Mouse (Mus musculus): ENCODE measurements at regions not wholly inside any gene's neighbourhood (a gene's known extent, or its start where the extent isn't known, plus 50 kb on each side); places are given as distances from the start of the nearest gene placed in this dataset.

GRCm38 (mm10) chr2:50003866-50004265, 62.4 kb upstream of the Lypd6 start:
- no peaks in the 10 kb centered on the region for H3K9me3 ChIP-seq
- 0 out of 2 replicates have a peak, but pooled peaks cover 2% of the 10 kb centered on the region for H3K4me1 ChIP-seq
- no peak overlapping the region for H3K4me3 ChIP-seq
- ATAC-seq (ENCODE audit: insufficient number of reproducible peaks, low FRiP score, low TSS enrichment, low read depth): no peak
- no peak overlapping the region for H3K27ac ChIP-seq
- H3K4me2 ChIP-seq: no peak overlapping the region
- WGBS: 59% methylated on average over 4 of the region's 4 CpGs
- no peaks in the 10 kb centered on the region for H3K27me3 ChIP-seq
- no peak overlapping the region for H3K9ac ChIP-seq
- no peaks in the 10 kb centered on the region for H3K36me3 ChIP-seq

DNA sequence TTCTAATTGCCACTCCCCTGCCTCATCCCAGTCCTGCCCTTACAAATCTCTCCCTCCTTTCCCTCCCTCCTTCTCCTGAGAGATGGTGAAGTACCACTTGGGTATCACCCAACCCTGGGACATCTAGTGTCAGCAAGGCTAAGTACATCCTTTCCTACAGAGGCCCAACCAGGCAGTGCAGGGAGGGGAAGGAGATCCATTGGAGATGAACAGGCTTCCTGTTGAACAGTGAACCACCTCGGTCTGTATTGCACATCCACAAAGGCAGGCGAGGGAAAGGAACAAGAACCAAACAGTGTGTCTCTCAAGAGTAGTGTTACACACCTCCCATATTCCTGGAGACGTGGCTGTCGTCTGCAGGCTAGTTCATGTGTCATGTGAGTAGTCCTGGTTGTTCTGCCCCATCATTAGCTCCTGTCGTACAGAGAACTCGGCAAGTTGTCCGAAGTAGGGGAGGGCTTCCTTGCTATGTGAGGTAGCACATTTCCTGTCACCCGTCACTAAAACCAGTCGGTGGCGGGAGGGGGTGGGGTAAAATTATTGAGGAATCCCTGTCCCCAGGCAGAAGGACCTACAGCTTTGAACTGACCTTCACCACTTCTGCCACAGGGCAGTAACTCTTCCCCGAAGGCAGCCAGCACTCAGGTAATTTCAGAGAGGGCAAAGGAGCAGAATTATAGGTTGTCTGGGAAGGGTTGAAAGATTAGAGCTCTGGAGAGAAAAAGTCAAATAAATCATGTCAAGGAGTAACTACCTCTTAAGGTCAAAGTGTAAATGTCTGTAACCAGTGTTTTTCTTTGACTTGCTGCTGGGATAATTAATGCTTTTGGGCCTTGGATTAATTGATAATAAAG, 61.3 kb upstream of the Lypd6 start:
- Histone ChIP-seq H3K27ac (no peak overlapping the region), H3K9ac (no peak overlapping the region), H3K27me3 (no peaks in the 10 kb centered on the region), H3K4me2 (no peak overlapping the region), H3K9me3 (no peaks in the 10 kb centered on the region), H3K4me3 (no peak overlapping the region), H3K4me1 (0 out of 2 replicates have a peak, but pooled peaks cover 2% of the 10 kb centered on the region), H3K36me3 (no peaks in the 10 kb centered on the region)
- no peak for ATAC-seq (ENCODE audit: insufficient number of reproducible peaks, low FRiP score, low TSS enrichment, low read depth)
- 20% methylated on average over 11 of the region's 11 CpGs for WGBS

DNA sequence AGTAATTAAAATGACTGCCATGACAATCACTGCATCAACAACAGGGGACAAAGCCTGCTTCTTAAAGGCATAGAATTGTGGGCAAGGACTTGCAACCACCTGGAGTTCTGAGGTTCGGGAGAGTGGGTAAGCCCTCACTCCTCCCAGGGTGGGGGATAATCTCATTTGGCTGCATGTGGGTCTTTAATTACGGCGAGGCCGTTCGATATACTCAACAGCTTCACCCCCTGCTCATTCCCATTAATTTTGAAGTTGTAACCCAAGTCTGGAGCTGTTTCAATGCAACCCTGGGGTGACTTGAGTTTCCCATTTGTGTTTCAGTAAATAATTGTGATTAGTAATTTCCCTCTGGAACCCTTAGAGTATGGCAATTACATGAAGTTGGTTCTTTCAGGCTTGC, 57.9 kb upstream of the Lypd6 start:
- H3K9me3 ChIP-seq: no peaks in the 10 kb centered on the region
- peaks cover 14% of the 10 kb centered on the region for H3K4me1 ChIP-seq
- no peak overlapping the region for H3K4me2 ChIP-seq
- H3K27me3 ChIP-seq: no peaks in the 10 kb centered on the region
- H3K9ac ChIP-seq: no peak overlapping the region
- H3K4me3 ChIP-seq: no peak overlapping the region
- WGBS: 50% methylated on average over 5 of the region's 5 CpGs
- H3K36me3 ChIP-seq: no peaks in the 10 kb centered on the region
- ATAC-seq (ENCODE audit: insufficient number of reproducible peaks, low FRiP score, low TSS enrichment, low read depth): no peak
- no peak overlapping the region for H3K27ac ChIP-seq

DNA sequence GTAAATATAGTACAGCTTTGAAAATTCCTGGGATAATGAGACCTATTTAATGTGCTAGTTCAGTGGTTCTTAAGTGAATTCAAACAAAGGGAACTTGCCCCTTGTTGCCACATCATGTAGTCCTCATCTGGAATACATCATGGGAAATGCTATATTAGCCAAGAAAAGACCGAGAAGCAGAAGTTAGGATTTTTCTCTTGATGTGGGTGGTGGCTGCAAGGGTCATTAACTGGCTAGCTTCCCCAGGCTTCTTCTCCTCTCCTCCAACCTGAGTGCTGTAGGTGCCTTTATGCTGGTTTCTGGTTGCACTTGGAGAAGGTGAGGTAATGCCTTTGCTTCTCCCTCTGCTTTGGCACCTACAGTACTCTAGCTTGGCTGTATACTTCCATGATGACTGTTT, 55.8 kb upstream of the Lypd6 start:
- Histone ChIP-seq H3K36me3 (no peaks in the 10 kb centered on the region), H3K27ac (no peak overlapping the region), H3K4me1 (peaks cover 14% of the 10 kb centered on the region), H3K9me3 (no peaks in the 10 kb centered on the region), H3K9ac (no peak overlapping the region), H3K27me3 (no peaks in the 10 kb centered on the region), H3K4me2 (no peak overlapping the region), H3K4me3 (no peak overlapping the region)
- ATAC-seq (ENCODE audit: insufficient number of reproducible peaks, low FRiP score, low TSS enrichment, low read depth): peak; percentile 48; the same call in 1 of the 2 replicates
- 26% methylated on average over 1 of the region's 1 CpGs for WGBS

- Histone ChIP-seq H3K9ac (no peak overlapping the region), H3K36me3 (no peaks in the 10 kb centered on the region), H3K27ac (no peak overlapping the region), H3K4me2 (no peak overlapping the region), H3K9me3 (no peaks in the 10 kb centered on the region), H3K4me3 (no peak overlapping the region), H3K27me3 (no peaks in the 10 kb centered on the region), H3K4me1 (peaks cover 12% of the 10 kb centered on the region)
- 81% methylated on average over 3 of the region's 3 CpGs for WGBS
- no peak for ATAC-seq (ENCODE audit: insufficient number of reproducible peaks, low FRiP score, low TSS enrichment, low read depth)
Measured at GRCm38 (mm10) chr2:50012303-50012702, 53.9 kb upstream of the Lypd6 start.

GRCm38 (mm10) chr2:50013248-50013647, 53.0 kb upstream of the Lypd6 start:
- H3K36me3 ChIP-seq: no peaks in the 10 kb centered on the region
- no peaks in the 10 kb centered on the region for H3K9me3 ChIP-seq
- H3K9ac ChIP-seq: no peak overlapping the region
- H3K4me1 ChIP-seq: peaks cover 12% of the 10 kb centered on the region
- no peak overlapping the region for H3K27ac ChIP-seq
- no peak for ATAC-seq (ENCODE audit: insufficient number of reproducible peaks, low FRiP score, low TSS enrichment, low read depth)
- no peak overlapping the region for H3K4me2 ChIP-seq
- no peaks in the 10 kb centered on the region for H3K27me3 ChIP-seq
- no peak overlapping the region for H3K4me3 ChIP-seq
- WGBS: 41% methylated on average over 6 of the region's 6 CpGs

GRCm38 (mm10) chr2:50013882-50014281, 52.3 kb upstream of the Lypd6 start:
- H3K4me2 ChIP-seq: no peak overlapping the region
- no peak overlapping the region for H3K9ac ChIP-seq
- no peak for ATAC-seq (ENCODE audit: insufficient number of reproducible peaks, low FRiP score, low TSS enrichment, low read depth)
- H3K27ac ChIP-seq: no peak overlapping the region
- no peaks in the 10 kb centered on the region for H3K36me3 ChIP-seq
- H3K4me1 ChIP-seq: peaks cover 12% of the 10 kb centered on the region
- no peaks in the 10 kb centered on the region for H3K9me3 ChIP-seq
- WGBS: 78% methylated on average over 5 of the region's 5 CpGs
- H3K27me3 ChIP-seq: no peaks in the 10 kb centered on the region
- H3K4me3 ChIP-seq: no peak overlapping the region

DNA sequence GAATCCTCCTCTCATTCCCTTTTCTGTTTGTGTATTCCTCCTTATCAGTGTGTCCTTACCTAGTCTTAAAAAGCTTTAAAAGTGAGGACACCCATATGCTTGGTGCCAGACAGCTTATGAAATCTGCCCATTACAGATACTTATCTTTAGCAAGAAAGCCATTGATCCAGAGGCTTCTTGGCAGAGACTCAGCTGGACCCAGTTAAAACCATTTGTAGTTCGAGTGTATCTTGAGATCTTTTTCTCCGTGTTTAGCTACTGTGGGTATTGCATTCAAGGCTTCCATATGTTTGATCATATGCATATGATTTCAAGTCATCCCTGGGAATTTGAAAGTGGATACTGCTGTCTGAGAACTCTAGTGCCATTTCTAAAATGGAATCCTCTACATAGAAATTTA, 51.5 kb upstream of the Lypd6 start:
- no peak overlapping the region for H3K4me2 ChIP-seq
- WGBS: 59% methylated on average over 2 of the region's 2 CpGs

More for the DNA sequence above, 51.5 kb upstream of the Lypd6 start:
- no peaks in the 10 kb centered on the region for H3K36me3 ChIP-seq
- ATAC-seq (ENCODE audit: insufficient number of reproducible peaks, low FRiP score, low TSS enrichment, low read depth): no peak
- H3K4me3 ChIP-seq: no peak overlapping the region
- H3K9me3 ChIP-seq: no peaks in the 10 kb centered on the region
- no peak overlapping the region for H3K9ac ChIP-seq
- no peaks in the 10 kb centered on the region for H3K27me3 ChIP-seq
- peaks cover 12% of the 10 kb centered on the region for H3K4me1 ChIP-seq
- no peak overlapping the region for H3K27ac ChIP-seq
